Mouse (Mus musculus): Measurements from ENCODE around the gene Clta. TPM values are rescaled to one million over a fixed set of nuclear protein-coding genes. Genes with fewer than 3 reads are reported as not detected.
A peak's percentile ranks its signal among the peaks of the same experiment; 100 is the strongest.

Clta gene
- polyA plus RNA-seq (2015; fragmentation: Nextera tagmentation; extraction: Ambion mirVana) = 251 and 260 TPM in 2 replicates

- DNase-seq (ENCODE audit: low spot score) = no peak
Measured at GRCm38 (mm10) chr4:44004126-44004525, at the start of gene Clta. Gene Clta (plus strand): TSS chr4:44004452.

- peak; percentile 85 for DNase-seq (ENCODE audit: low spot score)
Measured at GRCm38 (mm10) chr4:43957292-43957845, 46.9 kb upstream of the Clta start, which contains the start of gene Glipr2. Gene Glipr2 (plus strand): TSS chr4:43957401.

DNA sequence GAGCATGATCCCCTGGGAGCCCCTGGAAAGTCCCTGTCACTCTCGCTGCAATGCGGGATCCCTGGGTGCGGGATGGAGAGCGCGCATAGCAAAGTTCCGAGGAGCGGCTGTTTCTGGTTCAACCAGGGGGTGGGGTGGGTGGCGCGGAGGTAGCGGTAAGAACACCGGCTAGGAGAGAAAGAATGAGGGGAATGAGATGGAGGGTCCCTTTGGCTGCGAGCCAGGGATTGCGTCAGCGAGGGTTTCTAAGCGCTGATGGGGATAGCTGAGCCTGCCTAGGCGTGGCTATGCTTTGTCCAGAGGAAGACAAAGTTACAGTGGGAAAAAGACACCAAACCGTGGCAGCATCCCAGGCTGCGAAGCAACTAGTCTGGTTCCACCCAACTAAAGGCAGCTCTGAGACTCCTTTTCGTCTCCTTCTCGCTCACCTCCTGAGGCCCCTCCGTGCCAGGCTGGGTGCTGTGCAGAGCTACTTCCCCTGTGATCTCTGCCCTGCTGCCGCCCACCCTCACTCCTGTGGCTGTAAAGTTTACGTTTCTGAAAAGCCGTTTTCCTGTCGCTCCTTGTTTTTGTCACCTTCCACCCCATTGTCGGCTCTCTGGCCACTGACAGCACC is 46.3 kb upstream of the Clta start:
- peak; percentile 61 for DNase-seq (ENCODE audit: low spot score)

- peak; percentile 28 for DNase-seq (ENCODE audit: low spot score)
Measured at GRCm38 (mm10) chr4:43959523-43960179, 44.6 kb upstream of the Clta start.

DNA sequence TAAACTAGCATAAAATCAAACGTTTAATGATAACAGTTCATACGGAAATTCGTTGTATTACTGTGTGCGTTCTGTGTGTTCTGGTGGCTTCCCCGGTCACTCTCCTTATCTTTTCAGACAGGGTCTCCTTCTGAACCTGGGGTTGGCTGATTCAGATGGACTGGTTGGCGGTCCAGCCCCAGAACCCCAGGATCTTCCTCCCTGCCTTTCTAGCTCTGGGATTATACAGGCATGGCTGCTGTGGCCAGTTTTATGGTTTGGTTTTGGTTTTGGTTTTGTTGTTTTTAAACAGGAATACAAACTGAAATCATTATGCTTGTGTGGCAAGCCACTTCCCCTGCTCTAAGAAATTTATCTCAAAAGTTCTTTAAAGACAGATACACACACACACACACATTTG is 44.0 kb upstream of the Clta start:
- no peak for DNase-seq (ENCODE audit: low spot score)

DNA sequence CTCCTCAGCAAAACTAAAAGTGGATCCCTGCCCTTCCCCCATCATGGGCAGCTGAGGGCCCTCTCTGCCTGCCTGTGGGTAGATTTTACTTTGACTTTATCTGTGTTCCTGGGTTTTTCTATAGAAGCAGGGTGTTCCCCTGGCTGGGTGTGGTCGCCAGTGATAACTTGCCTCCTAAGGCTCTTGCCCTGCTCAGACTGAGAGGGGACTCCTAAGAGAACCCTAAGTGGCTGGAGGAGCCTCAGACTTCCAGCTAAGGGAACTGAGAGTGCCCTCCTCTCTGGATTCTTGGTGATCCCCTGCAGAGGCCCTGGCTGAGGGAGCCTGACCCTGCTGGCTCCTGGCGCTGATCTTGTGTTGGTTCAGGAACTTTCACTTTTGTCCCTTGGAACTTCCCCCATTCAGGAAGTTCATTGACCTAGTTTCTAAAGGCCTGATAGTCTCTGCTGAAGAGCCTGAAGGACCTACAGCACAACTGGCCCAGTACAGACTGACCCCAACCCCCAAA is 39.9 kb upstream of the Clta start:
- no peak for DNase-seq (ENCODE audit: low spot score)

GRCm38 (mm10) chr4:43964951-43965684 is 39.1 kb upstream of the Clta start:
- DNase-seq (ENCODE audit: low spot score) = no peak

- no peak for DNase-seq (ENCODE audit: low spot score)
Measured at GRCm38 (mm10) chr4:43965856-43966535, 38.3 kb upstream of the Clta start.

- DNase-seq (ENCODE audit: low spot score) = no peak
Measured at GRCm38 (mm10) chr4:43968650-43969049, 35.6 kb upstream of the Clta start.

DNA sequence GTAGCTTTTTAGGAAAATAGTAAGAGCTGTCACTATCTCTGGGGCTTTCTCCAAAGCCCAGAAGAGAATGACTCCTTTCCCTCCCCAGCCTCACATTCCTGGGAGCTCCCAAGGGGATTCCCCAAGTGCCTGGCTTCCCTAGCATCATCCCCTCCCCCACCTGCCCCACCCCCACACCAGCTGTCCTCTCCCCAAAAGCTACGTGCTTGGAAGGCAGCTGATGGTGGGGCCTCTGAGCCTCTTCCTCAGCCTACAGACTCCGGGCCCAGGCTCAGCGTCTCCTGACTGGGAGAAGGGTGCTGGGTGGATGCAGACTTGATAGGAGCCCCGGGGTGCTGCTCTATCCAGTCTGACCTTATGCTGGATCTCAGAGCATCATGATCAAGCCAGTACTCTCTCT is 34.9 kb upstream of the Clta start:
- peak; percentile 13 for DNase-seq (ENCODE audit: low spot score)

GRCm38 (mm10) chr4:43970393-43971330 is 33.6 kb upstream of the Clta start:
- peak; percentile 31 for DNase-seq (ENCODE audit: low spot score)

- peak; percentile 12 for DNase-seq (ENCODE audit: low spot score)
Measured at GRCm38 (mm10) chr4:43971541-43972136, 32.6 kb upstream of the Clta start.

DNA sequence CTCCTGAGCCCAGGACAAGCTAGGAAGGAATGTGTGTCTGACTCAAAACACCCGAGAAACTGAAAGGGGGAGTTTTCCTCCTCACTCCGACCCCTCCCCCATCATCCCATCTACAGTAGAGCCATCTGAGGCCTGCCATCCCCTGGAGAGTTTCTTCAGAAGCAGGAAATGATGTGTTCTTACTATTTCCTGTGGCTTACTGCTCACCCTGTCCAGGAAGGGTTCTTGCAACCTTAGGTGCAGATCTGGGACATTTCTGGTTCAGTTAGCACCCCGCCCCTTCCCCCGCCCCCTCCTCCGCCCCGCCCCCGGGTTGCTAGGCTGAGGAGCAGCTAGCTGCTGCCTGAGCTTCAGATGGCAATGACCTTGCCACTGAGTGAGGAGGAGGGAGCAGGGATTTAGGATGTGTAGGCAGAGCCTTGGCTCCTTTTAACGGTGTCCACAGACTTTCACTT is 32.1 kb upstream of the Clta start:
- peak; percentile 79 for DNase-seq (ENCODE audit: low spot score)

DNA sequence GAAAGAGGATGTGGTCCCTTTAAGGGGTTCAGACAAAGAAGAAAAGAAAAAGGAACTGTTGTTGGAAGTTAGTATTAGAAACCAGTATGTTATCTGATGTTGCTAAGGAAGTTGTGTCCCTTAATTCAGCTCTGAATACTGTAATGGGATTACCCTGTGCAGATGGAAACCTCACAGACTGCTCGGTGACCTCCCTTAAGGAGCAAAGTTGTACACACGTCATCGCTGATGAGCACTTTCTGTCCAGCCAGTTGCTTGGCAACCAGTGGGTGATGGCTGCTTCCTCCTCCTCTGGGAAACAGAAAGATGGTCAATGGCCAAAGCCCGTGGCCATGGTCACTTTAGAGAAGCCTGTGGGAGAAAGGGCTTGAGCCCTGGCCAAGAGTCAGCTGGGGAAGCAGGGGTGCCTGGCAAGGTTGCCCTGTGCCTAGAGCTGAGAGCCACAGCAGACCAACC is 30.7 kb upstream of the Clta start:
- peak; percentile 43 for DNase-seq (ENCODE audit: low spot score)

DNA sequence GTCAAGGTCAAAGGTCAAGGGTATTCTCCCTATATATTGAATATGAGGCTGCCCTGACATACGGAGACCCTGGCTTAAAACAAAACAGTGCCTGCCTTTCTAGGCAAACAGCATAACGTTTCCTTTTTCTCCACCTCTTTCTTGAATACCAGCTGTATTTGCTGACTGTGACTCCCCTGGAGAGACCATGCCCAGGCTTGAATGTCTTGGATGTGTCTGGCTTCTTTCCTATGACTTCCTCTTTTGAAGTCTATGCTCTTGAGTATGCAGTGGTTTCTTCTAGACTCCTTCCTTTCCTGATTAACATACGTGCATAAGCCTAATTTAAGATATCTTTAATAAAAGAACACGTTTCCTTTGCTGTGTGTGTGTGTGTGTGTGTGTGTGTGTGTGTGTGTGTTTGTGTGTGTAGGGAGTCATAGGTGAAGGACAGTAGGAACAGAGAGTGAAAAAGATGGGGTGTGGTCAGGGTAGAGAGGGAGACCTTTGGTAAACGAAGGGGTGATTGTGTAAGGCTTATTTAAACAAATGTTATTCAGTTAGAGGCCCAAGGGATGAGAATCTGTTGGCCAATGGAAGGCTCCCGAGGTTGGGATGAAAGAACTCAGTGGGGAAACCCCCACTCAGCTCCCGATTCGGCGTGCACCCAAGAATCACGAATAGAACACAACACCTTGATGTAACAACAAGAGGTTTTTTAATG is 29.2 kb upstream of the Clta start:
- no peak for DNase-seq (ENCODE audit: low spot score)

- DNase-seq (ENCODE audit: low spot score) = no peak
Measured at GRCm38 (mm10) chr4:43976223-43976740, 28.0 kb upstream of the Clta start.

- DNase-seq (ENCODE audit: low spot score) = no peak
Measured at GRCm38 (mm10) chr4:43978521-43979443, 25.5 kb upstream of the Clta start.
